Comparison of ENCODE assay signal across 14 mouse cellular contexts in the genomic region with DNA sequence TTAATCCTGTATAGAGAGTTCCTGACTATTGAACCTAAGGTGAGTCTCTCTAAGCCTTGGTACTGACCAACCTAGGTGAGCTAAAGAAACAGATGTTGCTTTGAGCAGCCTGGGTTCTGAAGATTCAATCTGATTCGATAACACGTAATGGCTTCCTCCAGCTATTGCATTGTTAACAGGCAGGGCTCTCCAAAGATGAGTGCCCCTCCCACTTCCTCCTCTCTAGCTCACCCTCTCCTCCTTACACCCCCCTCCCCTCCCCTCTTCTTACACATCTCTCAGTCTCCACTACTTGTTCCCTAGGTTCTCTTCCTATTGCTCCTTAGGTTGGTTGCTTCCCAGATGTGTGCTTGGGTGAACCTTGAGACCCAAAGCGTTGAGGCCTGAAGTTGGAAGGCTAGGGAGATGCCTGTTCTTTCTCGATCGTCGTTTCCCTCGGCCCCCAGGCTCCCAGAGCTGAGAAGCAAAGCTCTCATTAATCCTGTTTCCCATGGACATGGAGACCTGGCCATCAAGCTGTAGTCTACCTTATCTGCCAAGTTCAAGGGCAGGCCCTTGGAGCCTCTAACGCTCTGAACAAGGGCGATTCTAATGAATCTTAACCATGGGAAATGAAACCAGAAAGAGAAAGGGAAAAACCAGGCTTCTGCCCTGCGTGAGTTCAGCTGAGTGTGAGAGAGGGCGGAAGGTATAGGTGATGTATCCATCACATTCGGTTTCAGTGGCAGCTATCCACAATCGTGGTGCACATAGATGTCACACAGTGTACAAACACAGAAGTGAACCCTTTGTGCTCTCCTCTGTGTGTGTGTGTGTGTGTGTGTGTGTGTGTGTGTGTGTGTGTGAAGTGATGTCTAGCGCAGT. TPM values are rescaled to one million over a fixed set of nuclear protein-coding genes. Genes with fewer than 3 reads are reported as not detected.
DNase-seq lines count a peak whose midpoint lies in the region; ATAC-seq lines count a peak whose summit lies in the region.
"Had no signal": no experiment of that assay in that cellular context is flagged by ENCODE, and none has a peak within 500 bp of the region (broad histone marks: within the 10 kb centered on the region; RNA-seq: fewer than 3 reads in every experiment).

No protein-coding gene starts in this region.

- DNase-seq in heart, adult 11 months: peak; percentile 70
- DNase-seq in heart, postnatal 14 days: no peak
- peak; percentile 71 for DNase-seq in CD4-positive, CD25-positive, alpha-beta regulatory T cell, adult 2 months (ENCODE audit: low read depth, low spot score)
- DNase-seq in induced T-regulatory cell, adult 2 months (ENCODE audit: low read depth): peak; percentile 64
- DNase-seq in thymus, postnatal 0 days (ENCODE audit: low spot score): peak; percentile 55
- no peak for DNase-seq in layer of hippocampus, adult 9-11 months
- no peak for DNase-seq in heart, postnatal 25 days (ENCODE audit: low spot score)
- DNase-seq: kidney, postnatal 4 days; lung, postnatal 10 days; right cerebral cortex, postnatal 4 days had no signal

- intact Hi-C loops in heart, postnatal 14 days (cut with DNase I): no loop called here
- intact Hi-C loops in heart, postnatal 25 days (cut with DNase I): no loop called here

- no peak for ATAC-seq in cerebellum, adult (ENCODE audit: insufficient number of reproducible peaks, low FRiP score, low TSS enrichment)
- ATAC-seq: midbrain, embryonic 15.5 days had no signal

RNA-seq across cellular contexts. Expression of a gene that starts 4.4 kb away (rescaled TPM):
- under 1 TPM; 0.41 to 0.76 TPM for total RNA-seq in heart, postnatal 14 days (2021)
- 8.5 and 9.0 TPM in 2 replicates for polyA plus RNA-seq in thymus, postnatal 0 days (2015; fragmentation: Nextera tagmentation; extraction: Ambion mirVana)
- total RNA-seq in heart, postnatal 25 days (2021): under 1 TPM; 0.25 to 0.52 TPM
- total RNA-seq: left cerebral cortex, postnatal 10 days had no signal

RNA-seq across cellular contexts. Expression of a gene that starts 56.1 kb away (rescaled TPM):
- total RNA-seq in heart, postnatal 14 days (2021): 1 to 10 TPM in 1 of 2 experiments, not detected in 1; 1.2 TPM
- polyA plus RNA-seq in thymus, postnatal 0 days (2015; fragmentation: Nextera tagmentation; extraction: Ambion mirVana): 2.7 and 2.8 TPM in 2 replicates
- under 1 TPM; 0.11 to 0.26 TPM for total RNA-seq in heart, postnatal 25 days (2021)
- polyA plus RNA-seq: C2C12 had no signal

Comparison
In these comparisons a context has a peak if more than half of its experiments do, and no peak if none do; other contexts are left out.
1. DNase-seq: peak in heart, adult 11 months (single experiment), CD4-positive, CD25-positive, alpha-beta regulatory T cell, adult 2 months (single experiment), induced T-regulatory cell, adult 2 months (single experiment) and thymus, postnatal 0 days (single experiment); none in heart, postnatal 14 days (0 of 2), layer of hippocampus, adult 9-11 months (single experiment) and heart, postnatal 25 days (single experiment).